Mouse (Mus musculus): Measurements from ENCODE around the gene Smim12. TPM values are rescaled to one million over a fixed set of nuclear protein-coding genes. Genes with fewer than 3 reads are reported as not detected.

Smim12 gene
- polyA plus RNA-seq, 1 experiment from 2014 or later: 24.6 TPM

DNA sequence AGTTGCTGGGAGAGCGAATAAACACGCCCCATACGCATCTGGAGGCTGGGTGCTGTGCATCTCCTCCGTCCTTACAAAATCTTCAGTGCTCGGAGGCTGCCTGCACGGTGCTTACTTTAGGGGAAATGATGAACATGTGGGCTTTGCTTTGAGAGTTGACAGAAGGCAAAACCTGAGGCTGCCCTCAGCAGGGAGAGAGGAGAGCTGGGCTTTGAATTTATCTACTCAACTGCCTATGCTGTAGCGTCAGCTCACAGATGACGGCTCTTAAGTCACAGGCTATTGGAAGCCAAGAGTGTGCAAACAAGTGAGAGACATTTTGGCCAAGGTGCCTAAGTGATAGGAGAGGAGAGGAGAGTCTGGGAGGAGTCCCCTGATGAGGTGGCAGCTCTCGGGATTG is 35.7 kb downstream of the Smim12 start:
- Histone ChIP-seq H3K4me3 (ENCODE audit: low read depth, low read length) (no peak overlapping the region), H3K36me3 (ENCODE audit: control insufficient read depth, insufficient read depth) (no peaks in the 10 kb centered on the region), H3K9me3 (replicated peaks; ENCODE audit: control insufficient read depth, low read length) (no peaks in the 10 kb centered on the region), H3K4me2 (ENCODE audit: low read depth, low read length) (no peak overlapping the region), H3K4me1 (ENCODE audit: control insufficient read depth, low read depth, low read length) (no peaks in the 10 kb centered on the region), H3K9ac (ENCODE audit: low read depth, low read length) (no peak overlapping the region), H3K27me3 (ENCODE audit: control insufficient read depth, insufficient read depth, low read depth, low read length) (no peaks in the 10 kb centered on the region), H3K27ac (ENCODE audit: low read length) (no peak overlapping the region)
- no peak for ATAC-seq (ENCODE audit: low read depth)
- 68% methylated on average over 9 of the region's 9 CpGs for WGBS (ENCODE audit: insufficient replicate concordance)

GRCm38 (mm10) chr4:127286907-127287306 is 43.3 kb downstream of the Smim12 start:
- Histone ChIP-seq H3K27ac (ENCODE audit: low read length) (no peak overlapping the region), H3K36me3 (ENCODE audit: control insufficient read depth, insufficient read depth) (no peaks in the 10 kb centered on the region), H3K4me2 (ENCODE audit: low read depth, low read length) (no peak overlapping the region), H3K9ac (ENCODE audit: low read depth, low read length) (no peak overlapping the region), H3K27me3 (ENCODE audit: control insufficient read depth, insufficient read depth, low read depth, low read length) (no peaks in the 10 kb centered on the region), H3K9me3 (replicated peaks; ENCODE audit: control insufficient read depth, low read length) (no peaks in the 10 kb centered on the region), H3K4me3 (ENCODE audit: low read depth, low read length) (no peak overlapping the region), H3K4me1 (ENCODE audit: control insufficient read depth, low read depth, low read length) (no peaks in the 10 kb centered on the region)
- 37% methylated on average over 4 of the region's 4 CpGs for WGBS (ENCODE audit: insufficient replicate concordance)
- no peak for ATAC-seq (ENCODE audit: low read depth)

DNA sequence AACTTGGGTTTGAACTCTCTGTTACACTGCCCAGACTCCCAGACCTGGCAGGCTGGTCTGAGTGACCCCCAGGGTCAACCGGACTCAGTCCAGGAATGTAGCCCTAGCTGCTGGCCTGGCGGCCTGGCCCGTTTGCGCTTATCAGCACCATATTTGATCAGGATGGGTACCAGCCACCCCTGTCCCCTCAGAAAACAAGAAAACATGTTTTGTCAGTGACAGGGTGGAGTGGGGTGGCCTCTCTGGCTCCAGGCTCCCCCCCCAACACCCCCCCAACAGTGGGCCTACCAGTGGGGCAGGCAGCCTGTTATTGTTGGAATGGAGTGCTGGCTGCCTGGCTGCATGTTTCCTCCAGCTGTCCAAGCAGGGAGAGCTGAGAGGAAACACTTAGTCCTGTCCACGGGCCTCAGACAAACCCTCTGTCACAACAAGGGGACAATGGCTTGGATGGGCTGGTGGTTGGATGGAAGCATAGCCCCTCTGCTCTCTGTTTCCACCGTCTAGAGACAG is 45.5 kb downstream of the Smim12 start:
- Histone ChIP-seq H3K4me3 (ENCODE audit: low read depth, low read length) (no peak overlapping the region), H3K27ac (ENCODE audit: low read length) (no peak overlapping the region), H3K4me1 (ENCODE audit: control insufficient read depth, low read depth, low read length) (no peaks in the 10 kb centered on the region), H3K4me2 (ENCODE audit: low read depth, low read length) (no peak overlapping the region), H3K27me3 (ENCODE audit: control insufficient read depth, insufficient read depth, low read depth, low read length) (no peaks in the 10 kb centered on the region), H3K36me3 (ENCODE audit: control insufficient read depth, insufficient read depth) (no peaks in the 10 kb centered on the region), H3K9ac (ENCODE audit: low read depth, low read length) (no peak overlapping the region), H3K9me3 (replicated peaks; ENCODE audit: control insufficient read depth, low read length) (no peaks in the 10 kb centered on the region)
- no peak for ATAC-seq (ENCODE audit: low read depth)
- WGBS (ENCODE audit: insufficient replicate concordance): 57% methylated on average over 6 of the region's 6 CpGs

GRCm38 (mm10) chr4:127292631-127293030 is 49.0 kb downstream of the Smim12 start:
- Histone ChIP-seq H3K4me2 (ENCODE audit: low read depth, low read length) (no peak overlapping the region), H3K9ac (ENCODE audit: low read depth, low read length) (no peak overlapping the region), H3K4me1 (ENCODE audit: control insufficient read depth, low read depth, low read length) (no peaks in the 10 kb centered on the region), H3K27ac (ENCODE audit: low read length) (no peak overlapping the region), H3K9me3 (replicated peaks; ENCODE audit: control insufficient read depth, low read length) (no peaks in the 10 kb centered on the region), H3K4me3 (ENCODE audit: low read depth, low read length) (no peak overlapping the region), H3K27me3 (ENCODE audit: control insufficient read depth, insufficient read depth, low read depth, low read length) (no peaks in the 10 kb centered on the region), H3K36me3 (ENCODE audit: control insufficient read depth, insufficient read depth) (no peaks in the 10 kb centered on the region)
- ATAC-seq (ENCODE audit: low read depth): no peak
- 64% methylated on average over 5 of the region's 5 CpGs for WGBS (ENCODE audit: insufficient replicate concordance)

Other genes with a start within 250 kb of the Smim12 start
- 20.3 and 21.6 TPM in 2 replicates for gene Sfpq, start 222.5 kb upstream of the Smim12 start, polyA plus RNA-seq (2015; fragmentation: Nextera tagmentation; extraction: Ambion mirVana)
- gene Zmym1, start 182.6 kb upstream of the Smim12 start, polyA plus RNA-seq (2015; fragmentation: Nextera tagmentation; extraction: Ambion mirVana): 8.1 and 8.4 TPM in 2 replicates
- 3.3 and 3.7 TPM in 2 replicates for gene Zmym6, start 166.4 kb upstream of the Smim12 start, polyA plus RNA-seq (2015; fragmentation: Nextera tagmentation; extraction: Ambion mirVana)
- gene Tmem35b, start 120.1 kb upstream of the Smim12 start, polyA plus RNA-seq (2015; fragmentation: Nextera tagmentation; extraction: Ambion mirVana): 8.2 and 8.5 TPM in 2 replicates
- gene Dlgap3, start 74.6 kb upstream of the Smim12 start, polyA plus RNA-seq (2015; fragmentation: Nextera tagmentation; extraction: Ambion mirVana): 0.19 and 0.24 TPM in 2 replicates
- gene Gja4, start 70.3 kb downstream of the Smim12 start, polyA plus RNA-seq (2015; fragmentation: Nextera tagmentation; extraction: Ambion mirVana): 1.8 and 2.8 TPM in 2 replicates
- gene Gjb3, start 87.1 kb downstream of the Smim12 start, polyA plus RNA-seq (2015; fragmentation: Nextera tagmentation; extraction: Ambion mirVana): 0.18 and 0.33 TPM in 2 replicates
- gene Gjb4, start 110.3 kb downstream of the Smim12 start, polyA plus RNA-seq (2015; fragmentation: Nextera tagmentation; extraction: Ambion mirVana): 0.06 TPM in 1 of 2 replicates, not detected in the other
- gene Gjb5, start 114.4 kb downstream of the Smim12 start, polyA plus RNA-seq (2015; fragmentation: Nextera tagmentation; extraction: Ambion mirVana): 0.06 and 0.07 TPM in 2 replicates